Mouse (Mus musculus) midbrain, postnatal 0 days (tissue): ENCODE data around the gene Kazald1. TPM values are rescaled to one million over a fixed set of nuclear protein-coding genes. Genes with fewer than 3 reads are reported as not detected.

ENCODE experiments used
- ATAC-seq: fragments of 200-750 bp; cut with Nextera tagmentation; 2 replicates; pipeline ENCODE4 v1.8.0; 2017; ENCODE audit warnings: moderate number of reproducible peaks, mild to moderate bottlenecking, moderate TSS enrichment, moderate library complexity; ENCODE audit not compliant: low FRiP score
- DNase-seq: peaks from one replicate; pipeline ENCODE4 v3.0.0-alpha.2; 2015; ENCODE audit warnings: low spot score
- H3K27ac ChIP-seq: fragments of 300-500 bp; sonication (generic); 2 replicates; pipeline ENCODE4 v1.5.1; 2014; ENCODE audit warnings: low read depth, mild to moderate bottlenecking, low read length, mixed read lengths
- H3K27me3 ChIP-seq: fragments of 300-500 bp; sonication (generic); 2 replicates; pipeline ENCODE4 v1.6.1; 2014; ENCODE audit warnings: low read length, control low read depth, mixed read lengths; ENCODE audit not compliant: insufficient read depth
- H3K36me3 ChIP-seq: fragments of 300-500 bp; sonication (generic); 2 replicates; pipeline ENCODE4 v1.6.1; 2014; ENCODE audit warnings: low read length, control low read depth, mixed read lengths; ENCODE audit not compliant: insufficient read depth
- H3K4me1 ChIP-seq: fragments of 300-500 bp; sonication (generic); 2 replicates; pipeline ENCODE4 v1.6.1; 2014; ENCODE audit warnings: mild to moderate bottlenecking, control low read depth, antibody characterized with exemption, low read length, mixed read lengths; ENCODE audit not compliant: insufficient read depth
- H3K4me2 ChIP-seq: fragments of 300-500 bp; sonication (generic); 2 replicates; pipeline ENCODE4 v1.6.1; 2014; ENCODE audit warnings: low read depth, mild to moderate bottlenecking, low read length, mixed read lengths; ENCODE audit not compliant: poor library complexity, severe bottlenecking
- H3K4me3 ChIP-seq: fragments of 300-500 bp; sonication (generic); 2 replicates; pipeline ENCODE4 v1.5.1; 2014; ENCODE audit warnings: low read depth, mild to moderate bottlenecking, low read length, moderate library complexity
- H3K9ac ChIP-seq: fragments of 300-500 bp; sonication (generic); replicated peaks from 2 replicates; pipeline ENCODE4 v1.6.1; 2014; ENCODE audit warnings: mild to moderate bottlenecking, low read length, moderate library complexity, mixed read lengths; ENCODE audit not compliant: poor library complexity, severe bottlenecking
- H3K9me3 ChIP-seq: fragments of 300-500 bp; sonication (generic); 2 replicates; pipeline ENCODE4 v1.6.1; 2016; ENCODE audit warnings: low read length, control low read depth
- CTCF ChIP-seq: IDR thresholded peaks from 2 replicates; pipeline ENCODE4 v1.5.1; 2016; ENCODE audit warnings: antibody characterized with exemption, mild to moderate bottlenecking
- WGBS: fragments of 180-500 bp; shearing (Covaris S2); extraction: QIAGEN DNeasy Blood & Tissue Kit; methylation state at CpG from one replicate; pipeline ENCODE4 v1.1.7; 2014; 5-methylcytosine and 5-hydroxymethylcytosine counted together
- polyA plus RNA-seq: library from polyadenylated mRNA; unstranded; fragments of >200 nt; fragmentation: Nextera tagmentation; extraction: Ambion mirVana; gene quantifications from 2 replicates; pipeline ENCODE4 v1.2.1, GENCODE M21; 2015
- total RNA-seq: library from RNA; depleted of rRNA; stranded (reverse); fragments of >200 nt; gene quantifications from 2 replicates; pipeline ENCODE4 v1.2.3, GENCODE M21; 2014; rRNA removed

Gene Kazald1
- total RNA-seq (0.94 and 2.2 TPM in 2 replicates), polyA plus RNA-seq (2.2 and 2.3 TPM in 2 replicates)

GRCm38 (mm10) chr19:45074580-45075322, at the start of gene Kazald1:
TSS of gene Kazald1 (plus strand) at chr19:45075241.
- Histone ChIP-seq H3K4me2 (peak within 1 kb of the TSS; percentile 98), H3K9me3 (no peaks in the 10 kb centered on the region), H3K9ac (peak within 1 kb of the TSS; percentile 91), H3K27me3 (peaks cover 44% of the 10 kb centered on the region), H3K4me3 (peak within 1 kb of the TSS; percentile 68), H3K27ac (peak within 1 kb of the TSS; percentile 96), H3K4me1 (no peaks in the 10 kb centered on the region), H3K36me3 (no peaks in the 10 kb centered on the region)
- peak; percentile 96 for DNase-seq
- peak; percentile 87 for ATAC-seq
- WGBS: under 1% methylated on average over 45 of the region's 45 CpGs
- TF ChIP-seq CTCF: no peak

- DNase-seq: no peak
- no peak overlapping the region for H3K9ac ChIP-seq
- H3K4me2 ChIP-seq: no peak overlapping the region
- no peaks in the 10 kb centered on the region for H3K27me3 ChIP-seq
- no peak overlapping the region for H3K27ac ChIP-seq
- TF ChIP-seq CTCF: no peak
- H3K4me1 ChIP-seq: no peaks in the 10 kb centered on the region
- no peak overlapping the region for H3K4me3 ChIP-seq
- no peaks in the 10 kb centered on the region for H3K9me3 ChIP-seq
- ATAC-seq: no peak
- 90% methylated on average over 37 of the region's 37 CpGs for WGBS
- peaks cover 24% of the 10 kb centered on the region for H3K36me3 ChIP-seq
These were observed 49.0 kb upstream of the Kazald1 start for GRCm38 (mm10) chr19:45025937-45026568.

- H3K9me3 ChIP-seq: no peaks in the 10 kb centered on the region
- H3K4me1 ChIP-seq: no peaks in the 10 kb centered on the region
- peaks cover 24% of the 10 kb centered on the region for H3K36me3 ChIP-seq
- no peaks in the 10 kb centered on the region for H3K27me3 ChIP-seq
- no peak overlapping the region for H3K4me2 ChIP-seq
- no peak for DNase-seq
- no peak for TF ChIP-seq CTCF
- no peak for ATAC-seq
- no peak overlapping the region for H3K9ac ChIP-seq
- WGBS: 87% methylated on average over 6 of the region's 6 CpGs
- no peak overlapping the region for H3K4me3 ChIP-seq
- H3K27ac ChIP-seq: no peak overlapping the region
These were observed 47.9 kb upstream of the Kazald1 start for GRCm38 (mm10) chr19:45026958-45027670.

GRCm38 (mm10) chr19:45027848-45028247, 47.2 kb upstream of the Kazald1 start:
- Histone ChIP-seq H3K4me3 (no peak overlapping the region), H3K4me2 (no peak overlapping the region), H3K9me3 (no peaks in the 10 kb centered on the region), H3K27ac (no peak overlapping the region), H3K9ac (no peak overlapping the region), H3K4me1 (no peaks in the 10 kb centered on the region), H3K27me3 (no peaks in the 10 kb centered on the region), H3K36me3 (peaks cover 24% of the 10 kb centered on the region)
- ATAC-seq: no peak
- TF ChIP-seq CTCF: no peak
- no peak for DNase-seq
- WGBS: 84% methylated on average over 6 of the region's 6 CpGs

- H3K4me2 ChIP-seq: no peak overlapping the region
- H3K9ac ChIP-seq: no peak overlapping the region
- DNase-seq (no peak), ATAC-seq (no peak)
- H3K36me3 ChIP-seq: peaks cover 24% of the 10 kb centered on the region
- no peaks in the 10 kb centered on the region for H3K9me3 ChIP-seq
- H3K27me3 ChIP-seq: no peaks in the 10 kb centered on the region
- no peaks in the 10 kb centered on the region for H3K4me1 ChIP-seq
- H3K4me3 ChIP-seq: no peak overlapping the region
- no peak overlapping the region for H3K27ac ChIP-seq
- WGBS: 65% methylated on average over 19 of the region's 19 CpGs
- no peak for TF ChIP-seq CTCF
These were observed 46.3 kb upstream of the Kazald1 start for GRCm38 (mm10) chr19:45028746-45029145.
